Mouse (Mus musculus) G1E (cell line): ENCODE results near the gene Ppy.

Source experiments
- CTCF ChIP-seq: IDR thresholded peaks from 2 replicates; pipeline ENCODE4 v1.5.1; 2012; ENCODE audit warnings: low read depth, low read length, inconsistent platforms, mixed read lengths
- GATA1 ChIP-seq: IDR thresholded peaks from 2 replicates; pipeline ENCODE4 v1.6.1; 2012; ENCODE audit warnings: borderline replicate concordance, low read length, inconsistent platforms, mixed read lengths
- GATA2 ChIP-seq: IDR thresholded peaks from 2 replicates; pipeline ENCODE4 v1.6.1; 2012; ENCODE audit warnings: low read depth, low read length, inconsistent platforms, borderline replicate concordance
- POLR2AphosphoS5 ChIP-seq: IDR thresholded peaks from 2 replicates; pipeline ENCODE4 v1.6.1; 2012; ENCODE audit warnings: low read depth, low read length, inconsistent platforms; ENCODE audit not compliant: insufficient replicate concordance
- TAL1 ChIP-seq: conservative IDR thresholded peaks from 2 replicates; pipeline ENCODE4 v1.6.1; 2012; ENCODE audit warnings: low read depth, low read length, inconsistent platforms, mixed read lengths

DNA sequence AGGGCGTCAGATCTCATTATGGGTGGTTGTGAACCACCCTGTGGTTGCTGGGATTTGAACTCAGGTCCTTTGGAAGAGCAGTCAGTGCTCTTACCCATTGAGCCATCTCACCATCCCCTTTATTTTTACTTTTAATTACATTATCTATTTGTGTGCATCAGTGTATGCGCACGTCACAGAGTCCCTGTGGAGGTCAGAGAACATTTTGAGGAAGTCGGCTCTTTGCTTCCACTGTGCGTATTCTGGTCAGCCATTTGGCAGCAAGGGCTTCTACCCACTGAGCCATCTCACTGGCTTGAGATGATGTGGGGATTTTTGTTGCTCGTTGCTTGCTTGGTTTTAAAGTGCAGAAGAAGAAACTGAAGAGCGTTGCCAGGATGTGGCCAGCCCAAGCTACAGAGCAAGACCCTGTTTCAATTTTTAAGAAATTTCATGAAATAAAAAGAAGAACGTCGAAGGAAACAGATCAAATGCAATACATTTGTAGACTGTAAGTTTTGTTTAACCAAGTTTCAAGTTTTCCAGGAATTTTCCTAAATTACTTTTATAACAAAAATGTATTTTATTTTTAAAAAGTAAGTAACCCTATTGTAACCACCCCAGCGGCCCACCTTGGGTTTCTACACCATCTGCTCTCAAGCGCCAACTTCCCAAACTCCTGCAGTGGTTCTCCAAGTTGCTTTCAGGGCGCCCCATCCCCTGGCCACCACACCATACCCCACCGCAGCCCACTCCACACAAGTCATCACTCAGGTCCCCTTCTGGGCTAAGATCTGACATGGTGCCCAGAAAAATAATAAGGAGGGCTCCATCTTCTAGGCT is 36.7 kb upstream of the Ppy start:
- no peak for TF ChIP-seq POLR2AphosphoS5
- no peak for TF ChIP-seq CTCF
- no peak for TF ChIP-seq GATA1
- no peak for TF ChIP-seq TAL1
- TF ChIP-seq GATA2 = no peak
